Mouse (Mus musculus) thymus, postnatal 4 days (tissue): ENCODE results near the gene 2310039H08Rik.

Experiments used
- DNase-seq: peaks from one replicate; pipeline ENCODE4 v3.0.0; 2021

Gene 2310039H08Rik

GRCm38 (mm10) chr17:46810672-46811071 lies 38.2 kb downstream of the 2310039H08Rik start:
- no peak for DNase-seq

- no peak for DNase-seq
Measured at GRCm38 (mm10) chr17:46812442-46812841, 40.0 kb downstream of the 2310039H08Rik start.

GRCm38 (mm10) chr17:46813637-46814036 lies 41.2 kb downstream of the 2310039H08Rik start:
- no peak for DNase-seq

- no peak for DNase-seq
Measured at GRCm38 (mm10) chr17:46814497-46814896, 42.1 kb downstream of the 2310039H08Rik start.

DNA sequence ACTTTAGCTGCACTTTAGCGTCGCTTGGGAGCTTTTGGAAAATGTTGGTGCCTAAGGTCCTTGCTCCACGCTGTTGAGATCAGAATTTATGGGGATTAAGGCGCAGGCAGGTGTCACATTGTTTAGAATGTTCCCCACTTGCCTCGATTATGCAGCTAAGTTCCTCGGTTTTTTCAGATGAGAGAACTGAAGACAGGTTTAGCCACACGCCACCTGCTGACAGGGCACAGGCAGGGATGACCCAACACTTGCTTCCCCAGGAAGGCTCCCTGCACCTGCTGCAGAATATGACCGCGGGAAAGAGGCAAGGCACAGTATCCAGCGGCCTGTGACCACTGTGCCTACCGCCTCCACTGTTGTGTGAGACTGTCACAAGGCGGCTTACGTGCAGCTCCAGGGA lies 43.9 kb downstream of the 2310039H08Rik start:
- DNase-seq, result peak; percentile 41

DNA sequence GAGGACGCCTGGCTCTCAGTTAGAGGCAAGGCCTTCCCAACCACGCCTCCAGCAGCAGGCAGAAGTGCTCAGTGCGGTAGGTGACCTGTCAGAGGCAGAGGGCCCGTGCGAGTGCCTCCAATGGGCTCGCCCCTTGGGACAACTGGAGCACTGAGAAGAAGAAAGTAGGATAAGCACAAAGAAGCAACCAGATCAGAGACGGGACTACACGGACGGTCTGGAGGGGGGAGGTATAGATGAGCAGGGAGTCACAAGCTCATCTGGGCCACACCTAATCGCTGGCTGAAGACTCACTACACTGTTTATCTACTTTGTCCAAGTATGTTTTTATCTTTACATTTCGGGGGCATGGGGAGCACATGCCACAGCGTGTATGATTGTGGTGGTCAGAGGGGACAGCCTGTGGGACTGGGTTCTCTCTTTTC lies 45.3 kb downstream of the 2310039H08Rik start:
- no peak for DNase-seq

DNA sequence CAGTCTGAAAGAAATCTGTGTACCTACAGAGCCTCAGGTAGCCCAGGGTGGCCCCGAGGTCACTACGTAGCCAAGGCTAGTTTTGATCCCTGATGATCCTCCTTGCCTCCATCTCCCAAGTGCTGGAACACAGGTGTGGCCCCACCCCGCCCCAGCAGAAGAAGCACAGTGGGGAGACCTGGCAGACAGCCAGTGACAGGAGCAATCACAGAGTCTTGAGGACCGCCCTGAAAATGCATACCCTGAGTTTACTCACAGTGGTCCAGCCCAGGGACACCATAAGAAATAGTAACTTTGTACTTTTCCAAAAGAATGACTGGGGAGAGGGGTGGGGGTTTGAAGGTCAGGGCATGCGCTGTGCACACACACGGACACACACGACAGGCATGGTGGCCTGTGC lies 48.2 kb downstream of the 2310039H08Rik start:
- no peak for DNase-seq
